Mouse (Mus musculus): ENCODE measurements around the gene Man2a1. TPM values are rescaled to one million over a fixed set of nuclear protein-coding genes. Genes with fewer than 3 reads are reported as not detected.

Gene Man2a1
- polyA plus RNA-seq, 1 experiment from 2014 or later = 6.2 TPM

Other genes with a start within 250 kb of the Man2a1 start
- not detected in 2 replicates for gene 4930583I09Rik, start 235.3 kb downstream of the Man2a1 start, polyA plus RNA-seq (2015; fragmentation: Nextera tagmentation; extraction: Ambion mirVana)

Data from hindbrain, embryonic 13.5 days (tissue).